Comparison of ENCODE assay signal across 9 mouse cellular contexts in the genomic region with DNA sequence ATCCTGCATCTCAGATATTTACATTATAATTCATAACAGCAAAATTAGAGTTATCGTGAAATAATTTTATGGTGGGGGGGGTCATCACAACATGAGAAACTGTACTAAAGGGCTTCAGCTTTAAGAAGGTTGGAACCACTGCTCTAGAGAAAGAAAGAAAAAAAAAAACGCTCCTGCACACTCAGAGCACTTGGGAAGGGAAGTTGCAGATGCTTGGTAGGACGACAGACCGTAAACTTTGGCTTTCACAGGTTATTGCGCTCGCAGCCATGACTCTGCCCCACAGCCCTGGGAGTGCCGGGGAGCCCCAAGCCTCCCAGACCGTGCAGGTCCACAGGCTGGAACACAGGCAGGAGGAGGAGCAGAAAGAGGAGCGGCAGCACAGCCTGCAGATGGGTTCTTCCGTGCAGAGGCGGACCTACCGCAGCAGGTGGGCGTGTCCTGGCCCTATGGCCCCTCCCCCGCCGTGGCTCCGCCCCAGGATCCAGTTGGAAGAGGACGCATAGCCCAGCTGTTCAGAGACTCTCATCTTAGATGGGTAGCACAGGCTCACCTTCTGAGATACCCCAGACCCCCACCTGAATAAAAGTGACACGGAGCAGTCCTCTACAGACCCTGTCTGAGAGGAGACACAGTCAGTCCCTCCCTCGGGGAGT. TPM values are rescaled to one million over a fixed set of nuclear protein-coding genes. Genes with fewer than 3 reads are reported as not detected.
DNase-seq lines count a peak whose midpoint lies in the region; ATAC-seq and TF ChIP-seq lines count a peak whose summit lies in the region.
"Had no signal": no experiment of that assay in that cellular context is flagged by ENCODE, and none has a peak within 500 bp of the region (broad histone marks: within the 10 kb centered on the region; RNA-seq: fewer than 3 reads in every experiment).

No protein-coding gene starts in this region.

- TF ChIP-seq POLR2A in testis, adult 2 months (IDR thresholded peaks at IDR 0.05; ENCODE audit: control insufficient read depth, low read depth, low read length), result peak; percentile 19; the same call in 1 of the 2 replicates

- TF ChIP-seq EP300 in liver, postnatal 0 days (IDR thresholded peaks at IDR 0.05; ENCODE audit: low read depth), result no peak

- 12% methylated on average over 19 of the region's 19 CpGs for WGBS in embryonic facial prominence, embryonic 10.5 days
- WGBS in heart, embryonic 13.5 days, result 8% methylated on average over 19 of the region's 19 CpGs
- 8% methylated on average over 18 of the region's 19 CpGs for WGBS in kidney, embryonic 16.5 days
- WGBS in liver, postnatal 0 days (ENCODE audit: insufficient replicate concordance), result 6% methylated on average over 19 of the region's 19 CpGs
- WGBS in neural tube, embryonic 11.5 days, result 8% methylated on average over 19 of the region's 19 CpGs

- no peak overlapping the region; the same call in 1 of the 2 replicates for H3K27ac ChIP-seq in embryonic facial prominence, embryonic 10.5 days (replicated peaks)
- H3K27ac ChIP-seq in heart, embryonic 13.5 days (replicated peaks), result no peak overlapping the region
- H3K27ac ChIP-seq in kidney, embryonic 16.5 days (ENCODE audit: low read length), result no peak overlapping the region
- no peak overlapping the region for H3K27ac ChIP-seq in liver, postnatal 0 days (ENCODE audit: low read depth)
- no peak overlapping the region for H3K27ac ChIP-seq in neural tube, embryonic 11.5 days (ENCODE audit: low read depth, low read length)
- no peak overlapping the region for H3K27ac ChIP-seq in testis, adult 2 months (ENCODE audit: control insufficient read depth, insufficient read depth, low read depth, low read length)

- no peaks in the 10 kb centered on the region for H3K9me3 ChIP-seq in embryonic facial prominence, embryonic 10.5 days
- no peaks in the 10 kb centered on the region for H3K9me3 ChIP-seq in heart, embryonic 13.5 days
- no peaks in the 10 kb centered on the region for H3K9me3 ChIP-seq in kidney, embryonic 16.5 days (ENCODE audit: low read length)
- no peaks in the 10 kb centered on the region for H3K9me3 ChIP-seq in liver, postnatal 0 days (ENCODE audit: low read length)
- no peaks in the 10 kb centered on the region for H3K9me3 ChIP-seq in neural tube, embryonic 11.5 days (ENCODE audit: control insufficient read depth, low read length)
- H3K9me3 ChIP-seq: G1E had no signal

- no peaks in the 10 kb centered on the region for H3K36me3 ChIP-seq in embryonic facial prominence, embryonic 10.5 days (replicated peaks)
- H3K36me3 ChIP-seq in heart, embryonic 13.5 days, result no peaks in the 10 kb centered on the region
- no peaks in the 10 kb centered on the region for H3K36me3 ChIP-seq in kidney, embryonic 16.5 days (ENCODE audit: insufficient read depth, low read length)
- no peaks in the 10 kb centered on the region for H3K36me3 ChIP-seq in liver, postnatal 0 days (replicated peaks; ENCODE audit: insufficient read depth, low read length)
- H3K36me3 ChIP-seq in neural tube, embryonic 11.5 days (ENCODE audit: control insufficient read depth, insufficient read depth, low read length), result no peaks in the 10 kb centered on the region
- no peaks in the 10 kb centered on the region for H3K36me3 ChIP-seq in testis, adult 2 months (ENCODE audit: control insufficient read depth, insufficient read depth, low read length)
- H3K36me3 ChIP-seq: G1E had no signal

- peaks cover 33% of the 10 kb centered on the region for H3K4me1 ChIP-seq in embryonic facial prominence, embryonic 10.5 days
- peaks cover 25% of the 10 kb centered on the region for H3K4me1 ChIP-seq in heart, embryonic 13.5 days
- peaks cover 18% of the 10 kb centered on the region for H3K4me1 ChIP-seq in kidney, embryonic 16.5 days (ENCODE audit: insufficient read depth, low read length)
- peaks cover 3% of the 10 kb centered on the region for H3K4me1 ChIP-seq in liver, postnatal 0 days (ENCODE audit: insufficient read depth)
- peaks cover 5% of the 10 kb centered on the region; the same call in 1 of the 2 replicates for H3K4me1 ChIP-seq in neural tube, embryonic 11.5 days (ENCODE audit: control insufficient read depth, insufficient read depth, low read length)
- H3K4me1 ChIP-seq in testis, adult 2 months (ENCODE audit: control insufficient read depth, insufficient read depth, low read length), result peaks cover 8% of the 10 kb centered on the region

- peak overlapping the region; percentile 72 for H3K4me2 ChIP-seq in heart, embryonic 13.5 days
- H3K4me2 ChIP-seq in kidney, embryonic 16.5 days (replicated peaks; ENCODE audit: low read depth, low read length), result peak overlapping the region; percentile 59
- peak overlapping the region; percentile 56 for H3K4me2 ChIP-seq in liver, postnatal 0 days (ENCODE audit: low read depth, low read length)
- peak overlapping the region; percentile 44 for H3K4me2 ChIP-seq in neural tube, embryonic 11.5 days (ENCODE audit: low read depth)

- H3K27me3 ChIP-seq in embryonic facial prominence, embryonic 10.5 days (replicated peaks; ENCODE audit: low read depth, poor library complexity, severe bottlenecking), result peaks cover 22% of the 10 kb centered on the region
- H3K27me3 ChIP-seq in heart, embryonic 13.5 days (replicated peaks), result 0 out of 2 replicates have a peak, but pooled peaks cover 21% of the 10 kb centered on the region
- no peaks in the 10 kb centered on the region for H3K27me3 ChIP-seq in kidney, embryonic 16.5 days (ENCODE audit: insufficient read depth, low read length)
- no peaks in the 10 kb centered on the region for H3K27me3 ChIP-seq in liver, postnatal 0 days (ENCODE audit: insufficient read depth, low read length)
- H3K27me3 ChIP-seq in neural tube, embryonic 11.5 days (ENCODE audit: control insufficient read depth, insufficient read depth, low read length), result no peaks in the 10 kb centered on the region
- no peaks in the 10 kb centered on the region for H3K27me3 ChIP-seq in testis, adult 2 months (ENCODE audit: control insufficient read depth, insufficient read depth, low read length)

- ATAC-seq in heart, embryonic 13.5 days (ENCODE audit: extremely low read depth, insufficient number of reproducible peaks, low FRiP score, low TSS enrichment), result peak; percentile 44; the same call in 1 of the 2 replicates
- peak; percentile 94 for ATAC-seq in kidney, embryonic 16.5 days (ENCODE audit: low FRiP score, low TSS enrichment)
- ATAC-seq in liver, postnatal 0 days, result peak; percentile 83
- peak; percentile 23; the same call in 1 of the 2 replicates for ATAC-seq in neural tube, embryonic 11.5 days (ENCODE audit: insufficient read depth, low FRiP score, low TSS enrichment)

- H3K9ac ChIP-seq in heart, embryonic 13.5 days, result peak overlapping the region; percentile 69
- H3K9ac ChIP-seq in kidney, embryonic 16.5 days (replicated peaks; ENCODE audit: low read length), result peak overlapping the region; percentile 43; the same call in 1 of the 2 replicates
- H3K9ac ChIP-seq in liver, postnatal 0 days (replicated peaks), result no peak overlapping the region
- H3K9ac ChIP-seq in neural tube, embryonic 11.5 days (ENCODE audit: low read length), result peak overlapping the region; percentile 49

- H3K4me3 ChIP-seq in embryonic facial prominence, embryonic 10.5 days, result peak overlapping the region; percentile 50
- peak overlapping the region; percentile 52 for H3K4me3 ChIP-seq in heart, embryonic 13.5 days
- peak overlapping the region; percentile 42 for H3K4me3 ChIP-seq in kidney, embryonic 16.5 days (ENCODE audit: low read length)
- H3K4me3 ChIP-seq in liver, postnatal 0 days (ENCODE audit: low read depth, low read length), result no peak overlapping the region; the same call in 1 of the 2 replicates
- 0 out of 2 replicates have a peak overlapping the region, but pooled peaks have one; percentile 13 for H3K4me3 ChIP-seq in neural tube, embryonic 11.5 days (ENCODE audit: low read depth, low read length)
- H3K4me3 ChIP-seq in testis, adult 2 months (ENCODE audit: control insufficient read depth, low read depth, low read length), result peak overlapping the region; percentile 73

- peak; percentile 28 for DNase-seq in gastrocnemius, adult 18-20 months (ENCODE audit: low spot score)
- DNase-seq in gastrocnemius, adult 8-10 months (ENCODE audit: low spot score in 2 of 2), result no peak
- peak; percentile 82 for DNase-seq in embryonic facial prominence, embryonic 10.5 days (ENCODE audit: low spot score)
- DNase-seq in liver, postnatal 0 days, result peak; percentile 87
- peak; percentile 81 for DNase-seq in neural tube, embryonic 11.5 days (ENCODE audit: low spot score)

- TF ChIP-seq CTCF in liver, postnatal 0 days (IDR thresholded peaks at IDR 0.05; ENCODE audit: low read depth), result no peak
- TF ChIP-seq CTCF in testis, adult 2 months (IDR thresholded peaks at IDR 0.05; ENCODE audit: control insufficient read depth, insufficient read depth, insufficient replicate concordance, low read depth, low read length), result no peak

RNA-seq across cellular contexts. Expression of a gene that starts 2.9 kb away (rescaled TPM):
- 10 to 100 TPM; 70.5 to 78.3 TPM for total RNA-seq in gastrocnemius, adult 18-20 months (2021)
- 10 to 100 TPM; 40.8 to 54.5 (median 43.3) TPM for total RNA-seq in gastrocnemius, adult 8-10 months (2022)
- not detected in 2 replicates for polyA plus RNA-seq in embryonic facial prominence, embryonic 10.5 days (2016; fragmentation: Nextera tagmentation; extraction: Ambion mirVana)
- polyA plus RNA-seq in heart, embryonic 13.5 days (2015; fragmentation: Nextera tagmentation; extraction: Ambion mirVana), result 0.23 and 0.37 TPM in 2 replicates
- polyA plus RNA-seq in kidney, embryonic 16.5 days (2015; fragmentation: Nextera tagmentation; extraction: Ambion mirVana), result 0.76 and 0.86 TPM in 2 replicates
- polyA plus RNA-seq in liver, postnatal 0 days (2015; fragmentation: Nextera tagmentation; extraction: Ambion mirVana), result 0.02 and 0.11 TPM in 2 replicates
- polyA plus RNA-seq in neural tube, embryonic 11.5 days (2014; fragmentation: Nextera tagmentation; extraction: Ambion mirVana), result 0.62 and 0.93 TPM in 2 replicates
- polyA plus RNA-seq in testis, adult 2 months (2012; rRNA removed), result 0.45 and 0.47 TPM in 2 replicates
- polyA plus RNA-seq: G1E had no signal

RNA-seq across cellular contexts. Expression of a gene that starts 34.4 kb away (rescaled TPM):
- not detected for total RNA-seq in gastrocnemius, adult 18-20 months (2021)
- total RNA-seq in gastrocnemius, adult 8-10 months (2022), result not detected
- 0.07 TPM in 1 of 2 replicates, not detected in the other for polyA plus RNA-seq in embryonic facial prominence, embryonic 10.5 days (2016; fragmentation: Nextera tagmentation; extraction: Ambion mirVana)
- polyA plus RNA-seq in heart, embryonic 13.5 days (2015; fragmentation: Nextera tagmentation; extraction: Ambion mirVana), result not detected in 2 replicates
- polyA plus RNA-seq in kidney, embryonic 16.5 days (2015; fragmentation: Nextera tagmentation; extraction: Ambion mirVana), result 0.11 TPM in 1 of 2 replicates, not detected in the other
- 0.25 and 0.39 TPM in 2 replicates for polyA plus RNA-seq in liver, postnatal 0 days (2015; fragmentation: Nextera tagmentation; extraction: Ambion mirVana)
- not detected in 2 replicates for polyA plus RNA-seq in neural tube, embryonic 11.5 days (2014; fragmentation: Nextera tagmentation; extraction: Ambion mirVana)
- 0.17 TPM in 1 of 2 replicates, not detected in the other for polyA plus RNA-seq in testis, adult 2 months (2012; rRNA removed)
- polyA plus RNA-seq: G1E had no signal

Comparison
In these comparisons a context has a peak if more than half of its experiments do, and no peak if none do; other contexts are left out.
1. DNase-seq: peak in gastrocnemius, adult 18-20 months (single experiment), embryonic facial prominence, embryonic 10.5 days (single experiment), liver, postnatal 0 days (single experiment) and neural tube, embryonic 11.5 days (single experiment); none in gastrocnemius, adult 8-10 months (0 of 2).
2. ATAC-seq: peak in every context shown above with its lines; median percentile 94 in kidney, embryonic 16.5 days; 83 in liver, postnatal 0 days; 44 in heart, embryonic 13.5 days; 23 in neural tube, embryonic 11.5 days.
3. Peak in every context shown above with its lines, with median percentiles within 50 percentile points of each other: H3K4me2 ChIP-seq.